Mouse (Mus musculus): ENCODE measurements around the gene Abcd3.

The Abcd3 gene

DNA sequence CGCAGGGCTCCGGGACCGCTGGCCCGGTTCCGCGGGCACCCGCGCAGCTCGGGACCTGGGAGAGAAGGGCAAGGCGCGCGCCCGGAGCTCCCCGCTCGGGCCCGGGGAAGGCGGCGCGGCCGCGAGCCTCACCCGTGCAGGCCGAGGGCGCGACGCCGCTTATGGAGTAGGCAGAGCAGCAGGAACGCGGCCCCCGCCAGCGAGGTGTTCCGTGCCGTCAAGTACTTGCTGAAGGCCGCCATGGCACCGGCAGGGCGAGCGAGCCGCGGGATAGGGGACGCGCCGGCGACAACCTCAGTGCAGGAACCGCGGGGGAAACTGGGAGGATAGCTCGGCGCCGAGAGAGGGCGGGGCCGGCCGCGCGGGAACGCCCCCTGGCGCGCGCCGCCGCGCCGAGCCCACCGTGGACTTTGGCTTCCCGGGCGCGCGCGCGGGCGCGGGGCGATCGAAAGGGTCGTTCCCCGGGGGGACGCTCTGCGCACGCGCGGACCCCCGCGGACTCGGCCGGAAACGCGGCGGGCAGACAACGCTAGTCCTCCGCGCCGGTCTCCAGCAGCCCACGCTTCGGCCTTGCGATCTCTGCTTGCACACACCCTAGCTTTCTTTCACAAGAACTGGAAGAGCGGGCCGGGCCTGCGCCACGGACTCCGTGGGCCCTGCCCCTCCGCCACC is at the start of gene Abcd3:
TSS of gene Abcd3 (minus strand) at position 426 of the 672 bp plus-strand sequence.
- DNase-seq (ENCODE audit: low read depth, low spot score), result peak; percentile 52

DNA sequence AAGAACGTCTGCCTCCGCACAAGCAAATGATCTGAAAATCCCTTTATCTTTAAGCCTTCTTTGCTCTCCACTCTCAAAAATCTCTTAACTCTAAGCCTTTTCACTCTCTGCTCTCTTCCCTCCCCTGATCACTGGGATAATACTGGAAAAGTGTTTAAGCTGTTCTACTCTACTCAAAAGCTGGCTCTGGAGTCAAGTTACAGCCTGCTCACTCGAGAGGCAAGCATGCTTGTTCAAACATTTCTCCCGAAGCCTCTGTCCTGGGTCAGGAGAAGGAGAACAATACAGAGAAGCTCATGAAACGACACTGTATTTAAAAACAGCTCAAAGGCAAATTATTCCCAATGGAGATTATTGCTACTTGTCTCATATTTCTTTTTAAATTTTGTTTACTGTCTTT is 44.0 kb upstream of the Abcd3 start:
- DNase-seq (ENCODE audit: low read depth, low spot score), result no peak

GRCm38 (mm10) chr3:121856131-121856530 is 41.0 kb upstream of the Abcd3 start:
- no peak for DNase-seq (ENCODE audit: low read depth, low spot score)

DNA sequence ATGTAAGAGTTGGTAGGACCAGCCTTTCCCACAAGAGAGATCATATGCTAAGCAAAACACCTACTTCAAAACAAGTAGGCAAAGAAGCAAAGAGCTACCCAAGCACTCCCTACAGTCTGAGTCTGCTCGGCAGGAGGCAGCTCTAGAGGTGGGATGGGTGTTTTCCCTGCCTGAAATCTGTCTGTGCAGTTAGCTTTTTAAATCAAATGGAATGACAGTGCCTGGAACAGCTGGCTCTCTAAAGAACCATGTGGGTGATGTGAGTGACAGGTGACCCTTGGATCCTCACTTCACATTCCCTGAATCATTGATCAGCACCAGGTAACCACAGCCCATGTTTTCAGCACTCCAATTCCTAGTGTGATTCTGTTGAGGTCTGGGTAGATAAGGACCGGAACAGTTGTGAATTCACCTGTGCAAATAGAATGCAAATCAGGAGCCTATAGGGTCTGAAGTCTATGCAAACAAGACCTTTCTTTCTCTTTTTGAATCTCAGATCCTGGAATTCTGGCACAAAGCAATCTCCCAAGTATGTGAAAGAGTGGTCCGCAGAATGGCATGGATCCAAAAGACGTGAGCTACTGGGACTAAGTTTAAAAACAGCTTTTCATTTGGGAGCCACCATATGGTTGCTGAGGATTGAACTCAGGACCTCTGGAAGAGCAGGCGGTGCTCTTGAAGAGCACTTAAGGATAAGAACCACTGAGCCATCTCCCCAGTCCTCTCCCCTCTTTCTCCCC is 38.8 kb upstream of the Abcd3 start:
- DNase-seq (ENCODE audit: low read depth, low spot score), result no peak

- DNase-seq (ENCODE audit: low read depth, low spot score), result no peak
These were observed 37.1 kb upstream of the Abcd3 start for GRCm38 (mm10) chr3:121852074-121852826.

DNA sequence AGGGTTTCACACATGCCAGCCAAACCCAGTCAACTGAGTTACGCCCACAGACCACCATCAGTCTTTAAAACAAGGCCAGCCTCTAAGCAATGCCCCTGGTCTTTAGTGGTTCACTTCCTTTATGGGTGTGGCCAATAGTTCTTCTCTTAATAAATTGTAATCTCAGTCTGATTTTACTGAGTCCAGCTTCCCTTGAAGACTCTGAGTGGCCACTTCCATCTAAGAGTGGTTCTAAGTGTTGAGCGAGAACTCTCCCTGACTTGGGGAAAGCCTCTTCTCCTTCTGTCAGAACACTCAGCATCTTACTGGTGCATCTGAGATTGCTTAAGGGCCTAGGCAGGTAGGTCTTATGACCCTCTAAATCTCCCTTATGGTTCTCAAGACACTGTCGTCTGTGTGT is 35.9 kb upstream of the Abcd3 start:
- DNase-seq (ENCODE audit: low read depth, low spot score), result no peak

DNA sequence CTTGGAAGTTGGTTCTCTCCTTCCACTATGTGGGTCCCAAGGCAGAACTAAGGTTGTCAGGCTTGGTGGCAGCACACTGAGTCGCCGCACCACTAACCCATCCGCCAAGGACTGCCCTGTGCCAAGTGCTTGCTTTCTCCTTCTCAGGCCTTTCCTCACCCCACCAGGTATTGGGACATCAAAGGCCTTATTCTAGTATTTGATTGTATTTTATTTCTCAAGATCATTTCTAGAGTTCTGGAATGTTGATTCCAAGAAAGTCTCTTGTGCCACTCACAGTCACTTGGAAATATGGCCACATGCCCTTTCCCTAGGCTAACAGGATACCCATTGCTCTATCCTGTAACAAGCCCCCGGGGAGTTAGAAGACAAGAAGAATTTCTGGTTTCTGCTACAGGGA is 35.3 kb upstream of the Abcd3 start:
- no peak for DNase-seq (ENCODE audit: low read depth, low spot score)

GRCm38 (mm10) chr3:121847296-121847695 is 32.2 kb upstream of the Abcd3 start:
- no peak for DNase-seq (ENCODE audit: low read depth, low spot score)

GRCm38 (mm10) chr3:121844658-121845057 is 29.6 kb upstream of the Abcd3 start:
- DNase-seq (ENCODE audit: low read depth, low spot score), result no peak

DNA sequence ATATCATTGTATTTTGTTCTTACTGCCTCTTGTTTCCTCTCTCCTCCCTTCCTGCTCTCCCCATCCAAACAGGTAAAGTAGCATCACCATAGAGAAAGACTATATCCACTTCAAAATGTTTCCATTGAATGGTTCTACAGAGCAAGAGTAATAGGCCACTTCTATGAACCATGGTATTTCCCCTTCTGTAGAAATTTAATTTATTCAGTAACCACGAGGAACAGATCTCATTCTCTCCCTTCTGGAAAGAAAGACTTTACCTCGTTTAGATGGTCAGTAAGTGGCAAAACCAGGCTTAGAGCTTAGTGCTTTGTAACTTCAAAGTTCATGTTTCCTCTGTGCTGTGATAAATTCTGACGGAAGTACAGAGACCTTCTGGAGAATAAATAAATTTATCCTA is 28.9 kb upstream of the Abcd3 start:
- no peak for DNase-seq (ENCODE audit: low read depth, low spot score)

DNA sequence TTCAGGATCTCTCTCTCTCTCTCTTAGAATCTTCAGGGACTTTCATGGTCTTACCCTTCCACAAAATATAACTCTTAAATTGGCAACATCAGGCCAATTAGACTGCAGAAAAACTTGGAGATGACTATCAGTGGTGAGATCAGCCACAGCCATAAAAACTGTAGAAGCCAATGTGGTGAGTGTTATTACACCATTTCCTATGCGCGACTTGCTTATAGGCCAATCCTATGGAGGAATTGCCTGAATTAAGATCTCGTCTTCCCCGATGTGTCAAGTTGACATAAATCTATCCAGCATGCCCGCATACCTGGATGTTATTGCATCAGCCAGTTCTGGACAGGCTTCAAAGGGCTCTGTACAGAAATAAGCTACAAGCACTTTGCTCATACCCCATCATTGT is 28.2 kb upstream of the Abcd3 start:
- no peak for DNase-seq (ENCODE audit: low read depth, low spot score)

DNA sequence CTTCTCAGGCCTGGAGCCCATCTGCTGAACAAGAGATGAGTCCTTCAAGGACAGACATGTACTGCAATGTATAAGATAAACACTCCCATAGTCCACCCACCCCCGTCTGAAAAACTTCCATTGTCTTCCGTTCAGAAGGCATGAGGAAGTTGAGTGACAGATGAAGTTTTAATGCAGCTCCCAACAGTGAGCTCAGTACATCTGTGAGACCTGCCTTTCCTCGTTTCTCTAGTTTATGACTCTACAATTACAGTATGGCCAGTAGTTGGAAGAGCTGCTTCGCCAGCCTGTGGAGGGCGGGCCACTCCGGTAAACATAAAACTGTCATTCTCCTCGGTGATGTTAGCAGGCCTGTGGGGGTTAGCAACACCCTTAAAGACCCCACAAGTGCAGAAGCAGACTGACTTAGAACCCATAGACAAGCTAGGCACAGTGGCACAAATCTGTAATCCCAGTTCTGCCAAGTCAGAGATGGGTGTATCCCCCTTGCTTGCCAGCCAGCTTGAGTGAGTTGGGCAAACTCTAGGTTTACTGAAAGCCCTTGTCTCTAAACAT is 27.3 kb upstream of the Abcd3 start:
- DNase-seq (ENCODE audit: low read depth, low spot score), result no peak

- DNase-seq (ENCODE audit: low read depth, low spot score), result no peak
These were observed 26.4 kb upstream of the Abcd3 start for GRCm38 (mm10) chr3:121841412-121842014.

GRCm38 (mm10) chr3:121840351-121840750 is 25.2 kb upstream of the Abcd3 start:
- no peak for DNase-seq (ENCODE audit: low read depth, low spot score)

DNA sequence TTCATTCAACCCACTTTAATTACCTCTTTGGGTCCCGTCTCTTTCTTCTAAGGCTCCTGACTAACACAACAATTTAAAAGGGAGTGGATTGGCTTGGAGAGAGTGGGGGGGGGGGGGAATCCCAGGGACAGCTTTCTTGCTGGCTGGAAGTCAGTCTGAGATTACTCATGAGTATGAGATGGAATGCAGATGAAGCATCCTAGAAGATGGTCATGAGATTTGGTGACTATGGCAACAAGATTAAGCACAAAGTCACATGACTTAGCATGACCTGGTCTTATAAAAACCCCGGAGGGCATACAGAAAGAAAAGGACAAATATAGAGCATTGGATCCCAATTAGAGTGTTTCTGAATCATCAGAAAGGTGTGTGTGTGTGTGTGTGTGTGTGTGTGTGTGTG is 19.6 kb upstream of the Abcd3 start:
- no peak for DNase-seq (ENCODE audit: low read depth, low spot score)

DNA sequence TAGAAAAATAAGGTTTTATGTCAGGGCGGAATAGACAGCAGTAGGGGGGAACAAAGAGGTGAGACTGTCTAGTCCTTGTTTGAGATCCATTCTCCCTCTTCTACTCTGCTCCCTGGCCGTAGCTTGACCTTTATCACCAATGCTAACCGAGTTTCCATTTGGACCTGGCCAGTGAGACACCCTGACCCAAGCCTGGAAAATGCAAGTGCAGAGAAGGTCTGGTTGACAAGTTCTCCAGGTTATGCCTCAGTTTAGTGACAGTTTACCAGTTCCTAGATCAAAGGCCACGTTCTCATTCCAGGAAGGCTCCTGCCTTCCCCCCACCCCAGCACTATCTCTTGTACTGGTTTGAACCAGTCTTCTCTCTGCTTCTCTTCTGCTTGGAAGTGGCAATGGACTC is 19.1 kb upstream of the Abcd3 start:
- no peak for DNase-seq (ENCODE audit: low read depth, low spot score)

DNA sequence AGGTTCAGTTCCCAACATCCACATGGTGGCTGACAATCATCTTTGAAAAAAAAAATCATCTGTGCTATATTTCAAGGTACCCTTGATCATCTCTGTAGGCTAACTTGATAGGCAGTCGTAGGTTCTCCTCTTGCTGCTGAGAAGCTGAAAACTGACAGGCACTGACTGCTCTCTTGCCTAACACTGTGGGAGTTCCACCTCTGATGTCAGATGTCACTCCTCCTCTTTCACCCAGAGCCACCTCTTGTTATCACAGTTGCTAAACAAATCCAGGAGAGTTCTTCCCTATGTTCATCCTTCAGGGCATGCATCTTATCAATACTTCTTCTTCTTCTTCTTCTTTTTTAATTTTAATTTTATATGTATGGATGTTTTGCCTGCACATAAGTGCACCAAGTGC is 10.0 kb upstream of the Abcd3 start:
- no peak for DNase-seq (ENCODE audit: low read depth, low spot score)

- no peak for DNase-seq (ENCODE audit: low read depth, low spot score)
These were observed 9.2 kb upstream of the Abcd3 start for GRCm38 (mm10) chr3:121824319-121824718.

- DNase-seq (ENCODE audit: low read depth, low spot score), result no peak
These were observed 7.5 kb upstream of the Abcd3 start for GRCm38 (mm10) chr3:121822643-121823042.

DNA sequence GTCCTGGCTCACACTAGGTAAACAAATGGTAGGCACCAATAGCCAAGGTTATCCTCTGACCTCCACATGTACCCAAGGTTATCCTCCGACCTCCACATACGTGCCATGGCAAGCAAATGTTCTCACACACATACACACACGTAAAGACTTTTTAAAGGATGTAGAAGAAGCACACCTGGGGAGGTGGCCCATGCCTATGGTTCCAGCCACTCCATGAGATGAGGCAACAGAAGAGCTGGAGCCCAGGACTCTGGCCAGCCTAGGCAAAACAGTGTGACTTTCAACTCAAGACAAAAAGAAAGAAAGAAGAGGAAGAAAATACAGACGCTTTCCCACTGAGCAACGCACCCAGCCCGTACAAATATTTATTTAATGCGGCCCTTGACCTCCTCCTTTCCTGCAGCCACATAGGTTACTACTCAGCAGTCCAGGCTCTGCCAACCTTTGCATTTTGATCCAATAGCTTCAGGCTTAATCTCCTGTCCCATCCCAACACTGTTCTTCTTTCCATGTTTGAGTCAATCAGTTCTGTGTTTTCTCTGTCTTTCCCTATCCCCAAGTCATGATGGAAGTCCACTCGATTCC is 6.5 kb upstream of the Abcd3 start:
- no peak for DNase-seq (ENCODE audit: low read depth, low spot score)

DNA sequence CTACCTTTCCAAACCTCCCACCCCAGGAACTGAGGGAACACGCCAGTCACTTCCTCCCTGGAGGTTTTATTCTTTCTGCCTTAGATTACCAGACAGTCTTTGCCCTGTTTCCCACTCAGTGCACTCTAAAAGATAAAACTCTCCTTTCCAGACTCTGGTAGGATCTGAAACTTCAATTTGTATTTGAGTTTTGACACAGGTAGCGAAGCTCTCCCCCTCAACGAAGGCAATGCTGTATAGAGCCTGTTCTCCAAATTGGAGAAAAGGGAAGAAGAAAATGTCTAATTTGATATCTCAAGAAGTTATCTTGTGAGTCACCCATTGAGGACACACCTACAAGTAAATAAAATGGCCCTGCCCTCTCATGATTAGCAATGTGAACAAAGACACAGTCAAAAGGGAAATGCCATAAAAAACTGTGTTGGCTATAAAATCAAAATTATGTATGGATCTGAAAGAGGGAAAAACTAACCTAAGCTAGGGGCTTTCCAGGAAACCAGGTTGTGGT is 4.6 kb upstream of the Abcd3 start:
- DNase-seq (ENCODE audit: low read depth, low spot score), result no peak
